Mouse (Mus musculus) CH12.LX (cell line): ENCODE measurements at regions not wholly inside any gene's neighbourhood (a gene's known extent, or its start where the extent isn't known, plus 50 kb on each side); places are given as distances from the start of the nearest gene placed in this dataset.
A peak's percentile ranks its signal among the peaks of the same experiment; 100 is the strongest.

ENCODE experiments used
- DNase-seq: peaks from one replicate; pipeline ENCODE4 v3.0.0-alpha.2; 2013; ENCODE audit errors: extremely low read depth
- H3K27ac ChIP-seq: 2 replicates; pipeline ENCODE4 v1.5.1; 2012; ENCODE audit warnings: low read depth, mild to moderate bottlenecking, control low read depth, moderate library complexity; ENCODE audit not compliant: insufficient read depth
- H3K27me3 ChIP-seq: replicated peaks from 2 replicates; pipeline ENCODE3; 2012; ENCODE audit warnings: inconsistent platforms
- H3K36me3 ChIP-seq, 2 experiments: replicated peaks in 1 of 2; 2 replicates each; pipeline versions ENCODE3 to v1.6.1; 2012; ENCODE audit warnings: inconsistent platforms in 1 of 2, low read length in 1 of 2, mild to moderate bottlenecking in 1 of 2, mixed read lengths in 1 of 2, moderate library complexity in 1 of 2; ENCODE audit not compliant: control insufficient read depth in 1 of 2, insufficient read depth in 1 of 2
- H3K4me1 ChIP-seq, 2 experiments: 2 replicates each; pipeline ENCODE4 v1.6.1; 2012; ENCODE audit warnings: inconsistent platforms in 1 of 2, moderate library complexity in 1 of 2; ENCODE audit not compliant: insufficient read depth in 2 of 2, control insufficient read depth in 1 of 2
- H3K4me2 ChIP-seq: 2 replicates; pipeline ENCODE4 v1.6.1; 2012; ENCODE audit warnings: low read depth, mild to moderate bottlenecking, control low read depth; ENCODE audit not compliant: poor library complexity, insufficient read depth, severe bottlenecking
- H3K4me3 ChIP-seq, 3 experiments: fragments of 150-350 bp in 1 of 3; sonication (generic) in 1 of 3; replicated peaks in 1 of 3; 2 replicates each; pipeline versions ENCODE3 to v1.5.1; 2011 to 2012; ENCODE audit warnings: low read depth in 2 of 3, low read length in 2 of 3, mild to moderate bottlenecking in 2 of 3, moderate library complexity in 2 of 3, control low read depth in 1 of 3, improper control_type of control experiment in 1 of 3, inconsistent platforms in 1 of 3, mixed read lengths in 1 of 3; ENCODE audit not compliant: poor library complexity in 1 of 3
- H3K79me2 ChIP-seq: replicated peaks from 2 replicates; pipeline ENCODE4 v1.6.1; 2012; ENCODE audit warnings: mild to moderate bottlenecking, moderate library complexity; ENCODE audit not compliant: control insufficient read depth, poor library complexity, insufficient read depth, severe bottlenecking; ENCODE audit errors: extremely low read depth
- H3K9ac ChIP-seq: 2 replicates; pipeline ENCODE4 v1.6.1; 2012; ENCODE audit warnings: low read depth, mild to moderate bottlenecking, control low read depth, moderate library complexity; ENCODE audit not compliant: insufficient read depth
- H3K9me3 ChIP-seq: replicated peaks from 2 replicates; pipeline ENCODE3; 2012; ENCODE audit warnings: low read length, inconsistent platforms, mixed read lengths
- CHD2 ChIP-seq: IDR thresholded peaks from 2 replicates; pipeline ENCODE4 v1.6.1; 2011; ENCODE audit warnings: low read length, improper control_type of control experiment
- CTCF ChIP-seq, 2 experiments: IDR thresholded peaks in 1 of 2; conservative IDR thresholded peaks in 1 of 2; 2 replicates each; pipeline ENCODE4 v1.5.1; 2011 to 2012; ENCODE audit warnings: low read depth in 2 of 2, low read length in 2 of 2, improper control_type of control experiment in 1 of 2, inconsistent platforms in 1 of 2, mild to moderate bottlenecking in 1 of 2, moderate library complexity in 1 of 2
- E2F4 ChIP-seq: IDR thresholded peaks from 2 replicates; pipeline ENCODE4 v1.6.1; 2011; ENCODE audit warnings: low read depth, low read length, improper control_type of control experiment; ENCODE audit not compliant: insufficient replicate concordance
- ELF1 ChIP-seq: IDR thresholded peaks from 2 replicates; pipeline ENCODE4 v1.6.1; 2014; ENCODE audit warnings: low read depth, mild to moderate bottlenecking, inconsistent platforms, low read length, improper control_type of control experiment
- GABPA ChIP-seq: IDR thresholded peaks from 2 replicates; pipeline ENCODE4 v1.6.1; 2012; ENCODE audit warnings: low read depth, low read length, improper control_type of control experiment, inconsistent platforms; ENCODE audit not compliant: insufficient replicate concordance
- HCFC1 ChIP-seq: IDR thresholded peaks from 2 replicates; pipeline ENCODE4 v1.6.1; 2012; ENCODE audit warnings: low read depth, mild to moderate bottlenecking, inconsistent platforms, low read length, improper control_type of control experiment
- IRF4 ChIP-seq: IDR thresholded peaks from 2 replicates; pipeline ENCODE4 v1.6.1; 2014; ENCODE audit warnings: low read depth, mild to moderate bottlenecking, inconsistent platforms, low read length, improper control_type of control experiment
- JUND ChIP-seq: conservative IDR thresholded peaks from 2 replicates; pipeline ENCODE4 v1.6.1; 2011; ENCODE audit warnings: low read depth, low read length, improper control_type of control experiment
- KAT2A ChIP-seq: IDR thresholded peaks from 2 replicates; pipeline ENCODE4 v1.6.1; 2012; ENCODE audit warnings: low read length, improper control_type of control experiment, inconsistent platforms; ENCODE audit not compliant: insufficient replicate concordance
- MAFK ChIP-seq: IDR thresholded peaks from 2 replicates; pipeline ENCODE4 v1.6.1; 2011; ENCODE audit warnings: low read length, improper control_type of control experiment; ENCODE audit not compliant: insufficient replicate concordance
- MAX ChIP-seq: IDR thresholded peaks from 2 replicates; pipeline ENCODE4 v1.6.1; 2011; ENCODE audit warnings: low read length, improper control_type of control experiment
- MAZ ChIP-seq: IDR thresholded peaks from 2 replicates; pipeline ENCODE4 v1.6.1; 2012; ENCODE audit warnings: low read depth, mild to moderate bottlenecking, inconsistent platforms, low read length, improper control_type of control experiment, moderate library complexity
- MEF2A ChIP-seq: IDR thresholded peaks from 2 replicates; pipeline ENCODE4 v1.6.1; 2014; ENCODE audit warnings: low read depth, mild to moderate bottlenecking, inconsistent platforms, low read length, improper control_type of control experiment, borderline replicate concordance
- MYC ChIP-seq: IDR thresholded peaks from 2 replicates; pipeline ENCODE4 v1.6.1; 2011; ENCODE audit warnings: low read depth, mild to moderate bottlenecking, improper control_type of control experiment, low read length
- NELFE ChIP-seq: IDR thresholded peaks from 2 replicates; pipeline ENCODE4 v1.6.1; 2011; ENCODE audit warnings: low read depth, low read length, improper control_type of control experiment
- NRF1 ChIP-seq: IDR thresholded peaks from 2 replicates; pipeline ENCODE4 v1.6.1; 2014; ENCODE audit warnings: low read depth, mild to moderate bottlenecking, inconsistent platforms, low read length, improper control_type of control experiment, moderate library complexity
- POLR2AphosphoS2 ChIP-seq: IDR thresholded peaks from 2 replicates; pipeline ENCODE4 v1.6.1; 2011; ENCODE audit warnings: low read depth, low read length, improper control_type of control experiment
- RCOR1 ChIP-seq: conservative IDR thresholded peaks from 2 replicates; pipeline ENCODE4 v1.6.1; 2012; ENCODE audit warnings: low read depth, mild to moderate bottlenecking, inconsistent platforms, low read length, improper control_type of control experiment
- SIN3A ChIP-seq: IDR thresholded peaks from 2 replicates; pipeline ENCODE4 v1.6.1; 2012; ENCODE audit warnings: low read length, improper control_type of control experiment, inconsistent platforms
- SMC3 ChIP-seq: IDR thresholded peaks from 2 replicates; pipeline ENCODE4 v1.6.1; 2011; ENCODE audit warnings: low read depth, low read length, improper control_type of control experiment
- UBTF ChIP-seq: IDR thresholded peaks from 2 replicates; pipeline ENCODE4 v1.6.1; 2012; ENCODE audit warnings: low read depth, mild to moderate bottlenecking, inconsistent platforms, low read length, improper control_type of control experiment, moderate library complexity
- USF2 ChIP-seq: conservative IDR thresholded peaks from 2 replicates; pipeline ENCODE4 v1.6.1; 2011; ENCODE audit warnings: low read depth, low read length, improper control_type of control experiment
- ZKSCAN1 ChIP-seq: IDR thresholded peaks from 2 replicates; pipeline ENCODE4 v1.6.1; 2012; ENCODE audit warnings: low read depth, inconsistent platforms, low read length, improper control_type of control experiment, borderline replicate concordance
- ZNF384 ChIP-seq: IDR thresholded peaks from 2 replicates; pipeline ENCODE4 v1.6.1; 2012; ENCODE audit warnings: low read depth, low read length, improper control_type of control experiment, inconsistent platforms
- dilution Hi-C: fragments of 300-500 bp; cut with MboI; formaldehyde crosslinking; loops from 2 replicates; pipeline ENCODE4 v1.14.3; 2020; ENCODE audit warnings: low sequenced_read_pairs; ENCODE audit not compliant: extremely low pct_unique_long_range_greater_than_20kb, extremely low pct_ligation_motif_present
- in situ Hi-C: fragments of 300-500 bp; cut with MboI; formaldehyde crosslinking; loops from 3 replicates; pipeline ENCODE4 v1.14.3; 2019; ENCODE audit warnings: low sequenced_read_pairs, low pct_ligation_motif_present, low pct_unique_long_range_greater_than_20kb, mixed read lengths

GRCm38 (mm10) chr11:82612026-82612425, 152.1 kb downstream of the Cct6b start:
- peak; percentile 30 for DNase-seq
- Histone ChIP-seq H3K27me3 (peaks cover 84% of the 10 kb centered on the region), H3K79me2 (no peaks in the 10 kb centered on the region), H3K9me3 (peaks cover 5% of the 10 kb centered on the region), H3K9ac (no peak overlapping the region), H3K4me3 (no peak overlapping the region), H3K4me1 (peaks cover 8 to 15% of the 10 kb centered on the region in 2 experiments), H3K36me3 (no peaks in the 10 kb centered on the region), H3K4me2 (no peak overlapping the region), H3K27ac (no peak overlapping the region)
- dilution Hi-C loops (no loop called here), in situ Hi-C loops (loop anchor here (5.0 kb wide), 1 partner anchor 275 kb away; no protein-coding TSS in a partner anchor)
- peak in 1 of 2 experiments; percentile 63; a peak in 2 of 4 replicates for TF ChIP-seq CTCF (conservative IDR thresholded peaks at IDR 0.05 in 1 of 2, IDR thresholded peaks at IDR 0.05 in 1 of 2; ENCODE audit: low read depth in 2 of 2, low read length in 2 of 2)
- no peak for TF ChIP-seq MAX
- no peak for TF ChIP-seq MYC
- peak; percentile 62 for TF ChIP-seq SMC3
- peak; percentile 82 for TF ChIP-seq HCFC1

DNA sequence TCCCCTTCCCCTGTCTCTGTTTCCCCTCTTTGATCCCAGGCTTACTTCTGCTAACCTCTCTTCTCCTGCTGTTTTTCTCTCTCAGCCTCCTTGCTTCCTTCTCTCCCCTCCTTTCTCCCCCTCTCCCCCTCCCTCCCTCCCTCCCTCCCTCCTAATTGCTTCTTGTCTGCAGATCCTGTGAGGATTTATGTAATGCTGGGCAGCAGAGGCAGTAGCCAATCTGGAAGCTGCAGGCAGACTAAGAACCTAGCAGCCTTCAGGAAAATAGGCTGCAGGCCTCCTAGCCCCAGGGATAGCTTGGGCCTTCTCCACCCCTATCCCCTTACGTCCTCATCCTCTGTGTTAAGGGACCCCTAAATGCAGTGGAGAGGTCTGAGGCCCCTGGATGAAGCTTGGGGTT, 155.2 kb downstream of the Cct6b start:
- dilution Hi-C loops (no loop called here), in situ Hi-C loops (no loop called here)
- no peak overlapping the region for H3K9ac ChIP-seq
- no peaks in the 10 kb centered on the region for H3K36me3 ChIP-seq
- peaks cover 2 to 3% of the 10 kb centered on the region in 2 experiments for H3K4me1 ChIP-seq
- no peaks in the 10 kb centered on the region for H3K9me3 ChIP-seq
- TF ChIP-seq GABPA: no peak
- no peak for TF ChIP-seq E2F4
- no peak for TF ChIP-seq SIN3A
- TF ChIP-seq JUND: no peak
- no peak for TF ChIP-seq MYC
- no peak for TF ChIP-seq RCOR1
- TF ChIP-seq IRF4: no peak
- no peak for TF ChIP-seq SMC3
- no peak for TF ChIP-seq MAX
- TF ChIP-seq NELFE: no peak
- TF ChIP-seq ELF1: no peak
- no peak for TF ChIP-seq UBTF
- no peak for TF ChIP-seq USF2
- no peak for TF ChIP-seq CTCF (conservative IDR thresholded peaks at IDR 0.05 in 1 of 2, IDR thresholded peaks at IDR 0.05 in 1 of 2; ENCODE audit: low read depth in 2 of 2, low read length in 2 of 2)
- TF ChIP-seq HCFC1: no peak
- peaks cover 87% of the 10 kb centered on the region for H3K27me3 ChIP-seq
- H3K27ac ChIP-seq: no peak overlapping the region
- no peak for DNase-seq
- H3K4me2 ChIP-seq: no peak overlapping the region
- H3K79me2 ChIP-seq: no peaks in the 10 kb centered on the region
- no peak overlapping the region for H3K4me3 ChIP-seq

GRCm38 (mm10) chr11:82607661-82608060, 156.5 kb downstream of the Cct6b start:
- dilution Hi-C loops (no loop called here), in situ Hi-C loops (no loop called here)
- H3K27ac ChIP-seq: no peak overlapping the region

More at GRCm38 (mm10) chr11:82607661-82608060, 156.5 kb downstream of the Cct6b start:
- TF ChIP-seq MAFK (no peak), MEF2A (no peak), NRF1 (no peak), POLR2AphosphoS2 (no peak), ZKSCAN1 (no peak), RCOR1 (no peak), MYC (no peak), SMC3 (no peak), ZNF384 (no peak), ELF1 (no peak), USF2 (no peak), CHD2 (no peak), IRF4 (no peak), CTCF (conservative IDR thresholded peaks at IDR 0.05 in 1 of 2, IDR thresholded peaks at IDR 0.05 in 1 of 2; ENCODE audit: low read depth in 2 of 2, low read length in 2 of 2) (no peak), KAT2A (no peak), GABPA (no peak), MAZ (no peak), MAX (no peak)
- H3K27me3 ChIP-seq: peaks cover 96% of the 10 kb centered on the region
- H3K9me3 ChIP-seq: no peaks in the 10 kb centered on the region
- DNase-seq: no peak
- H3K79me2 ChIP-seq: no peaks in the 10 kb centered on the region
- H3K36me3 ChIP-seq: no peaks in the 10 kb centered on the region
- H3K4me2 ChIP-seq: no peak overlapping the region
- H3K4me3 ChIP-seq: no peak overlapping the region
- no peaks in the 10 kb centered on the region for H3K4me1 ChIP-seq
- no peak overlapping the region for H3K9ac ChIP-seq
